Mouse (Mus musculus): ENCODE results near the gene Axl. TPM values are rescaled to one million over a fixed set of nuclear protein-coding genes. Genes with fewer than 3 reads are reported as not detected.

The Axl gene
- total and polyA plus RNA-seq, 2 experiments from 2014 or later, result 16.5 to 28.1 TPM

DNA sequence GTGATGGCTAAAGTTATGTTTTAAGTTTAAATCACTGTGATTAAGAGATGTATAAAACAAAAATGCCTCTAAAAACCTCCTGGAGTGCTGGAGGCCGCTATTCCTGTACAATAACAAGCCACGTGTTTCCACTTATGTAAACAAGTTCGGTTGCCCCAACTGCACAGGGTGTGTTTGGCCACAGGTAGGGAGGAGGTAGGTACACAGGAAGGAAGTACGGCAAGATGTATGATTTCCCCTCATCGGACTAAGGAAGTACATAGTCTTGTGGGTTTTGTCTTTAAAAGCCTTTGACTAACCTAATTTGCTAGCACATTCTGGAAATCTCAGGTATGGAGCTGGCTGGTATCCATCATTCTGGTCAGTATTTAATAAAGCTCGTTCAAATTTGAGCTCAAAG is 37.5 kb upstream of the Axl start:
- Histone ChIP-seq H3K9ac (replicated peaks; ENCODE audit: low read length, poor library complexity, severe bottlenecking) (no peak overlapping the region), H3K4me1 (ENCODE audit: insufficient read depth, low read length) (no peaks in the 10 kb centered on the region), H3K9me3 (ENCODE audit: low read length) (no peaks in the 10 kb centered on the region), H3K36me3 (ENCODE audit: insufficient read depth, low read length) (no peaks in the 10 kb centered on the region), H3K4me3 (ENCODE audit: low read depth, low read length) (no peak overlapping the region), H3K27ac (ENCODE audit: low read depth, low read length) (no peak overlapping the region), H3K4me2 (ENCODE audit: low read depth, low read length, poor library complexity, severe bottlenecking) (no peak overlapping the region), H3K27me3 (ENCODE audit: insufficient read depth, low read length) (no peaks in the 10 kb centered on the region)
- no peak for TF ChIP-seq CTCF (IDR thresholded peaks at IDR 0.05)
- no peak for DNase-seq (ENCODE audit: low spot score)
- 83% methylated on average over 6 of the region's 6 CpGs for WGBS
- ATAC-seq (ENCODE audit: low FRiP score), result no peak

DNA sequence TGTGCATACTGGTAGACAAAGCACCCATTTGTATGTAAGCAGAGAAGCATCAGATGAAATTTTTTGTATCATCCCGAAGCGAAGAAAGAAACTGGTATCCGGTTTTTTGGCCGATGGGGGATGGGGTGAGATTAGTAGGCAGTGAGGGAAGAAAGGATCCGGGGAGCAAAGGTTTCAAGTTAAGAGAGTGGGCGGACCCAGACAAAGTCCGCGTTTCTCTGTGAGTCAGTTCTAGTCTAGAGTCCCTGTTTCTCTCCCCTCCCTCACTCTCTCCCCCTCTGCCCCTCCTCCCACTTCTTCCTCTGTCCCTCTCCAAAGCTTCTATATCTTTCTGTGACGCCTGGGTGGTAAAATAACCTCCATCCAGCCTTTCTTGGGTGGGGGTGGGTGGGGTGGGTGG is 36.5 kb upstream of the Axl start:
- no peaks in the 10 kb centered on the region for H3K4me1 ChIP-seq (ENCODE audit: insufficient read depth, low read length)
- H3K4me3 ChIP-seq (ENCODE audit: low read depth, low read length), result no peak overlapping the region
- no peaks in the 10 kb centered on the region for H3K27me3 ChIP-seq (ENCODE audit: insufficient read depth, low read length)
- DNase-seq (ENCODE audit: low spot score) (no peak), ATAC-seq (ENCODE audit: low FRiP score) (no peak)
- H3K36me3 ChIP-seq (ENCODE audit: insufficient read depth, low read length), result no peaks in the 10 kb centered on the region
- no peak overlapping the region for H3K4me2 ChIP-seq (ENCODE audit: low read depth, low read length, poor library complexity, severe bottlenecking)
- no peak for TF ChIP-seq CTCF (IDR thresholded peaks at IDR 0.05)
- 52% methylated on average over 9 of the region's 9 CpGs for WGBS
- no peak overlapping the region for H3K27ac ChIP-seq (ENCODE audit: low read depth, low read length)
- H3K9ac ChIP-seq (replicated peaks; ENCODE audit: low read length, poor library complexity, severe bottlenecking), result no peak overlapping the region
- H3K9me3 ChIP-seq (ENCODE audit: low read length), result no peaks in the 10 kb centered on the region

DNA sequence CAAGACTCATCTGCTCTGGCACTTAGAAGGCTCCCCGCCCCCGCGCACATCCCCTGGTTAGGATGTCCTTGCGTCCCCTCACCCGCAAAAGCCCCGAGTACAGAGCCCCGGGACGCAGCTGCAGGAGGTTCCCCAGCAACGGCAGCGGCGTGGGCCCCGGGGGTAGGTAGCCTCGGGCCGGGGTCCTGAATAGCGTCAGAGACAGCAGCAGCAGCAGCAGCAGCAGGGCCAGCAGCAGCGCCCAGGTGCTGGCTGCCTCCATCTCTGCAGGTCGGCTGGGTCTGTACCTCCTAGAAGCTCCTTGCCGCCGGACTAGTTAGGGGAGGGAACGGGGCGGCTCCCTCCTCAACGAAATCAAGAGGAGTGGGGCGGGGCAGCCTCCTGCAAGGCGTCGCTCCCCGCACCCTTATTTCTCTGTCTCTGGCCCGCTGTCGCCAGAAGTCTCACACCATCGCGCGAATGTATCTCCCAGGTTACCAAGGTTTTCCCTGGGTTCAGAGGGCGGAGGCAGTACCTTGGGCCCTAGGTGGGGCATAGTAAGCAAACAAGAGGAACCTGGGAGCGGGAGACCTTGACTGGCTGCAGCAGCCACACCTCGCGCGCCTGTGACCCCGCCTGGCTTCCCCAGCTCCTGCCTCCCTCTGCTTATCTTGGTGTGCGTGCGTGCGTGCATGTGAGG is 27.9 kb upstream of the Axl start, which contains the start of gene Cyp2s1:
Gene Cyp2s1 (minus strand): TSS at position 673 of the 679 bp plus-strand sequence.
- H3K4me3 ChIP-seq (ENCODE audit: low read depth, low read length), result peak within 1 kb of the TSS; percentile 54
- no peaks in the 10 kb centered on the region; the same call in 1 of the 2 replicates for H3K4me1 ChIP-seq (ENCODE audit: insufficient read depth, low read length)
- under 1% methylated on average over 36 of the region's 40 CpGs for WGBS
- peak; percentile 63; the same call in 1 of the 2 replicates for ATAC-seq (ENCODE audit: low FRiP score)
- no peaks in the 10 kb centered on the region for H3K27me3 ChIP-seq (ENCODE audit: insufficient read depth, low read length)
- DNase-seq (ENCODE audit: low spot score), result peak; percentile 10
- H3K4me2 ChIP-seq (ENCODE audit: low read depth, low read length, poor library complexity, severe bottlenecking), result peak within 1 kb of the TSS; percentile 95
- H3K36me3 ChIP-seq (ENCODE audit: insufficient read depth, low read length), result no peaks in the 10 kb centered on the region
- no peaks in the 10 kb centered on the region for H3K9me3 ChIP-seq (ENCODE audit: low read length)
- peak within 1 kb of the TSS; percentile 69 for H3K9ac ChIP-seq (replicated peaks; ENCODE audit: low read length, poor library complexity, severe bottlenecking)
- H3K27ac ChIP-seq (ENCODE audit: low read depth, low read length), result 0 out of 2 replicates have a peak within 1 kb of the TSS, but pooled peaks have one; percentile 32
- no peak for TF ChIP-seq CTCF (IDR thresholded peaks at IDR 0.05)

DNA sequence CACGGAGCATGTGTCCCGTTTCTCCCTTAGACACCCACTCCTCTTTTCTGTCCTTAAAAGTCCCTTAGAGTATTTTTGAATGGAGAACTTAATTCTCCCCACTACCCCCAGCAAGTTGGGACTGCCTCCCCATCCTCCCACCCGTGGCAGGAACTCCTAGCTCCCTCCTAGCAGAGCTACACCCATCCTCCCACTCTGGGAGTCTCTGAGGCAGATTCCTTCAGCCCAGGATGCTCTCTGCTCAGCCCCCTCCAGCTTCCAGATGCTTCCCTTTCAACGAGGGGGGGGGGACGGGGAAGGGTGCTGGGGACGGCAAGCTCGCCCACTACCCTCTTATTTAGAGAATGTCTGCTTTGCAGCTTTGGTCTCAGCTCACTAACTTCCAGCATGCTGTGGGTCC is 27.1 kb upstream of the Axl start:
- no peaks in the 10 kb centered on the region for H3K9me3 ChIP-seq (ENCODE audit: low read length)
- peak overlapping the region; percentile 54 for H3K4me3 ChIP-seq (ENCODE audit: low read depth, low read length)
- no peak for TF ChIP-seq CTCF (IDR thresholded peaks at IDR 0.05)
- DNase-seq (ENCODE audit: low spot score) (no peak), ATAC-seq (ENCODE audit: low FRiP score) (no peak)
- H3K4me2 ChIP-seq (ENCODE audit: low read depth, low read length, poor library complexity, severe bottlenecking), result peak overlapping the region; percentile 95
- H3K36me3 ChIP-seq (ENCODE audit: insufficient read depth, low read length), result no peaks in the 10 kb centered on the region
- 34% methylated on average over 7 of the region's 7 CpGs for WGBS
- no peaks in the 10 kb centered on the region; the same call in 1 of the 2 replicates for H3K4me1 ChIP-seq (ENCODE audit: insufficient read depth, low read length)
- peak overlapping the region; percentile 69; the same call in 1 of the 2 replicates for H3K9ac ChIP-seq (replicated peaks; ENCODE audit: low read length, poor library complexity, severe bottlenecking)
- no peaks in the 10 kb centered on the region for H3K27me3 ChIP-seq (ENCODE audit: insufficient read depth, low read length)
- no peak overlapping the region for H3K27ac ChIP-seq (ENCODE audit: low read depth, low read length)

DNA sequence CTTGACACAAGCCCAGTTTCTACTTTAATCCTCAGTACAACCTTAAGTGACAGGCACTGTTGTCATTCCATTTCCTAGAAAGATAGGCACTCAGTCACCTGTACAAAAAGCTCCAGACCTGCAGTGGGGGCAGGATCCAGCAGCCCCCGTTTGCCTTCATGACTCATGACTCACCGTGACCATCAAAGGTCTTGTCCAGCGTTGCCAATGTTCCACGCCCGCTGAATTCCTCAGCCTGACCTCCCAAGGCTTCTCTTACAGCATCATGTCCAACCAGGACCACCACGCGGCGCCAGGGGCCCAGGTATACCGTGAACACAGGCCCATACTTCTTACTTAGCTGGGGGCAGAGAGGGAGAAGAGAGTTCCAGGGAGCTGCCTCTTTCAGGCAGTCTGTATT is 26.2 kb upstream of the Axl start:
- no peaks in the 10 kb centered on the region for H3K27me3 ChIP-seq (ENCODE audit: insufficient read depth, low read length)
- H3K4me2 ChIP-seq (ENCODE audit: low read depth, low read length, poor library complexity, severe bottlenecking), result no peak overlapping the region
- no peaks in the 10 kb centered on the region for H3K9me3 ChIP-seq (ENCODE audit: low read length)
- H3K4me1 ChIP-seq (ENCODE audit: insufficient read depth, low read length), result no peaks in the 10 kb centered on the region; the same call in 1 of the 2 replicates
- no peak for ATAC-seq (ENCODE audit: low FRiP score)
- H3K36me3 ChIP-seq (ENCODE audit: insufficient read depth, low read length), result no peaks in the 10 kb centered on the region
- WGBS, result 85% methylated on average over 9 of the region's 9 CpGs
- DNase-seq (ENCODE audit: low spot score), result no peak
- no peak overlapping the region for H3K4me3 ChIP-seq (ENCODE audit: low read depth, low read length)
- H3K27ac ChIP-seq (ENCODE audit: low read depth, low read length), result no peak overlapping the region
- H3K9ac ChIP-seq (replicated peaks; ENCODE audit: low read length, poor library complexity, severe bottlenecking), result no peak overlapping the region
- no peak for TF ChIP-seq CTCF (IDR thresholded peaks at IDR 0.05)

DNA sequence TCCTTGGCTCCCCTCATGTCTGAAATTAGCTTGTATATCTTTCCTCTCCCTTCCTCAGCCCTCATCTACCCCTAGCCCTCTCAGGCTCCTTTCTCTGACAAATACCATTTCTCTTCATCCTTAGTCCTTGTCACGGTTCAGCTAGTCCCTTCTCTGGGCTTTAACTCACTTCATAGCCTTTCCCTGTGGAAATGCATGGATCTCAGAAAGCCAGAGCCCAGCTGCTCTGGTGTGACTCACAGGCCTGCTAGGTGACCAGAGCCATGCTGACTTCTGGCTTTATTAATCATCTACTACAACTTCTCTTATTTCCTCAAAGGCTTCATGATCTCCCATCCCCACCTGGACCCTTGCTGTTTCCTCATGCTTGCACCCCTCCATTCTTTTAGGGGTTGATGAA is 23.7 kb upstream of the Axl start:
- no peak overlapping the region for H3K9ac ChIP-seq (replicated peaks; ENCODE audit: low read length, poor library complexity, severe bottlenecking)
- ATAC-seq (ENCODE audit: low FRiP score) (no peak), DNase-seq (ENCODE audit: low spot score) (no peak)
- H3K4me2 ChIP-seq (ENCODE audit: low read depth, low read length, poor library complexity, severe bottlenecking), result no peak overlapping the region
- no peak overlapping the region for H3K4me3 ChIP-seq (ENCODE audit: low read depth, low read length)
- no peaks in the 10 kb centered on the region for H3K9me3 ChIP-seq (ENCODE audit: low read length)
- H3K27me3 ChIP-seq (ENCODE audit: insufficient read depth, low read length), result no peaks in the 10 kb centered on the region
- no peaks in the 10 kb centered on the region for H3K36me3 ChIP-seq (ENCODE audit: insufficient read depth, low read length)
- 59% methylated on average over 1 of the region's 1 CpGs for WGBS
- no peak for TF ChIP-seq CTCF (IDR thresholded peaks at IDR 0.05)
- H3K27ac ChIP-seq (ENCODE audit: low read depth, low read length), result no peak overlapping the region
- no peaks in the 10 kb centered on the region; the same call in 1 of the 2 replicates for H3K4me1 ChIP-seq (ENCODE audit: insufficient read depth, low read length)
